Mouse (Mus musculus) gastrocnemius, adult 18-20 months (tissue): Measurements from ENCODE around the gene Myct1. TPM values are rescaled to one million over a fixed set of nuclear protein-coding genes. Genes with fewer than 3 reads are reported as not detected.
A peak's percentile ranks its signal among the peaks of the same experiment; 100 is the strongest.

Source experiments
- DNase-seq: peaks from one replicate; pipeline ENCODE4 v3.0.0; 2021; ENCODE audit warnings: low spot score
- total RNA-seq, 2 experiments: library from RNA; stranded (reverse); gene quantifications; 2 replicates each; pipeline ENCODE4 v1.2.3; 2021

Gene Myct1
- total RNA-seq, 2 experiments from 2014 or later, result 1.5 to 4.0 TPM

- no peak for DNase-seq
Measured at GRCm38 (mm10) chr10:5615186-5616040, 21.8 kb downstream of the Myct1 start.

GRCm38 (mm10) chr10:5626268-5626667 lies 32.7 kb downstream of the Myct1 start:
- no peak for DNase-seq

- peak; percentile 8 for DNase-seq
Measured at GRCm38 (mm10) chr10:5633672-5634200, 40.2 kb downstream of the Myct1 start.

- DNase-seq, result peak; percentile 17
Measured at GRCm38 (mm10) chr10:5634336-5634735, 40.8 kb downstream of the Myct1 start.

GRCm38 (mm10) chr10:5637322-5637721 lies 43.7 kb downstream of the Myct1 start:
- DNase-seq, result no peak

- DNase-seq, result no peak
Measured at GRCm38 (mm10) chr10:5639112-5639511, 45.5 kb downstream of the Myct1 start, which contains the start of gene Vip. Gene Vip, plus strand, starts transcription at chr10:5639218.

Other genes with a start within 250 kb of the Myct1 start
- gene Syne1, start 42.3 kb upstream of the Myct1 start, total RNA-seq, result 10 to 100 TPM; 52.5 to 56.0 TPM
- gene Vip, start 45.4 kb downstream of the Myct1 start, total RNA-seq, result not detected
- under 1 TPM; 0.21 to 0.40 TPM for gene Fbxo5, start 211.8 kb downstream of the Myct1 start, total RNA-seq
- 1 to 10 TPM; 3.8 TPM for gene Mtrf1l, start 230.1 kb downstream of the Myct1 start, total RNA-seq